Mouse (Mus musculus) left cerebral cortex, postnatal 10 days (tissue): ENCODE results near the gene Zfp874b. TPM values are rescaled to one million over a fixed set of nuclear protein-coding genes. Genes with fewer than 3 reads are reported as not detected.
"Not testable (repeated sequence)": the region's sequence is repeated elsewhere in the genome, so short reads cannot be mapped to it uniquely, and the experiment has no call there.

Experiments
- DNase-seq, 2 experiments: peaks; one replicate each; pipeline ENCODE4 v3.0.0; 2021 to 2022; ENCODE audit warnings: low spot score in 2 of 2, mixed read lengths in 1 of 2; ENCODE audit errors: extremely low spot score in 1 of 2
- intact Hi-C: fragments of 180-260 bp; cut with DNase I; formaldehyde crosslinking; loops from one replicate; pipeline ENCODE4 v1.15.1; 2025
- total RNA-seq, 2 experiments: library from RNA; stranded (reverse); gene quantifications; 2 replicates each; pipeline ENCODE4 v1.2.3; 2021

Gene Zfp874b
- 10 to 100 TPM; 14.2 to 15.1 TPM for total RNA-seq

DNA sequence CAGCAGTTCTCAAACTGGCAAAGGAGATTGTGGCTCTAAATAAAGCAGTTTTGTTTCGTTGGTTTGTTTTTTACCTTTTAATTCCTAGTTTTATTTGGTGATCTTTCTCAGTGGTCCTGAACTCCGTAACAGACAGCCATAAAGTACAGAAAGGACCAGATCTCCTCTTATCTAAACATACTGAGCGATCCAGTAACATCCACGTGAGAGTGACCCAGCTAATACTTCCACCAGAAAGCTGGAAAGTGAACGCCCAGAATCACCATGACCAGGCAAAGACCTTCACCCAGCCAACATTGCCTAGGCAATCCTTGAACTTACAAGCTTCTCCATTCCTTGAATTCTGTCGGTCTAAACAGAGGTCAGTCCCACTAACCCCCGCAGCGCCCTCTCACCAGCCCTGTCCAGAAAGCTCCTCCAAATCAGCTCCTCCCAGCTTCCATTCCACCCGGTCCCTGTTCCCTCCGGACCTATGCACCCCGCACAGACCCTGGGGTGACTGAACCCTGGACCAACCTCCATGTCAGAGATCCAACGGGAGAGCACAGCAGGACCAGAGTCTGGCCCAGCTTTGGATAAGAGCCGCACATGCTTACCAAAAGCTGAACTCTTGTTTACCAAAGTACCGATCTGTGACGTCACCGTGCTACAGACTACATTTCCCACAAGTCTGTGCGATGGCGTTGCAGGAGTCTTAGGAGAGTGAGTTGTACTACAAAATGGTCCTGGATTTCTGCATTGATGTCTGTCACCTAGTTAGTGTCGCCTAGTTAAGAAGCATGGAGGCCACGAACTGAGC lies at the start of gene Zfp874b:
Zfp874b (minus strand) TSS at position 634 of the 799 bp plus-strand sequence.
- peak; percentile 85 to 86 for DNase-seq
- intact Hi-C loops = no loop called here

DNA sequence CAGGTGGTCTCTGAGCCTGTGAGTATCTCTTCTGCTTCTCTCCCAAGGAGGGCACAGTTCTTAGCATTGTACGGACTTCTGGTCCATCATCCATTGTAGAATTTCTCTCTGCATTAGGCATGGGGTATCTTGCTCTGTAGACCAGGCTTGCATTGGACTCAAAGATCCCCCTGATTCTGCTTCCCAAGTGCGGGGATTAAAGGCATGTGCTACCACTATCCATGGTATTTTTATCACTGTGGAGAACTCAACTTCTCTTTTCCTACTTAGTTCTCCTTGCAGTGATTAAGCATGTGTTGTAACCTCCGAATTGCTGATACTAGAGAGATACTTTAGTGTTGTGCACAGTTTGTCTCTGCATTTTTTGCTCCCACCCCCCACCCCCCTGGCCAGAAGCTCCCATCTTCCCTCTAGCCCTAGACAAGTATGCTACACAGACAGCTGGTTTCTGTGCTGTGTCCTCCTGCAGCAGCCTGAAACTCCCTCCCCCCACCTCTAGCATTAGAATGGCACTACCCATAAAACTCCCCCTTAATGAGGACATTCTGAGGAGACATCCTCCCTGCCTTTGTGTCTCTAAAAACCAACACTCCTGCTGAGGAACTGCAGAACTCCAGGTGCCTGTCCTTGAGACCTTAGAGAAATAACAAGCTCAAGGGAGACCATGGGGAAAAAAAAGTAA lies 43.1 kb upstream of the Zfp874b start:
- no peak for DNase-seq
- intact Hi-C loops = no loop called here

DNA sequence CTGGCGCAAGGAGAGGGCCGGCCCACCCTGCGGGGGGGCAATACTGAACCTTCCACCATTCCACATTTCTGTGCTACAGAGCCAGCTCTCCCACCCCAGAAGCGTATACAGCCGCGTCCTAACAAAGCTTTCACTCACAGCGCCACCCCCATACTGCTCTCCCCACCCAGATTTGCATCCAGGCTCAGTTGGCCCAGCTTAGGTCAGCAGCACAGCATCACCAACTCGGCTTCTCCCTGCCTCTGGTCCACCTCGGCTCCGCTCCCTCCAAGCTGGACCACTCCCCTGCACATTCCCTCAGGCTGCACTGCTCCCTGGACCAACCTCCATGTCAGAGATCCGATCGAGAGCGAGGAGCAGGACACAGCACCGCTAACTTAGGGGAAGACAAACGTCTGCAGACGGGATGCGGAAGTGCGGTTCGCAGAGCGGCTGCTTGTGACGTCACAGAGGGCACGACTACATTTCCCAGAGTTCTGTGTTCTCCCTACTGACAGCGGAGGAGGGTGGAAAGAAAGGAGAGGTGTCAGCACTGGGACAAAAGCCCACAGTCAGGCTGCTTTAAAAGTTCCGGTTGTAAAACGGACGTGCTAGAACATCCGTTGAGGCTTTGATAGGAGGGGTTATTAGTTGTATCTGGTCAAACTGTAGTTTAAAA lies 41.8 kb upstream of the Zfp874b start, which contains the start of the genes Gm26965 and Zfp87:
Gm26965 (minus strand) TSS at position 399 of the 658 bp plus-strand sequence.
Zfp87 (minus strand) TSS at position 425 of the 658 bp plus-strand sequence.
- DNase-seq = peak; percentile 92 to 94
- intact Hi-C loops = no loop called here

DNA sequence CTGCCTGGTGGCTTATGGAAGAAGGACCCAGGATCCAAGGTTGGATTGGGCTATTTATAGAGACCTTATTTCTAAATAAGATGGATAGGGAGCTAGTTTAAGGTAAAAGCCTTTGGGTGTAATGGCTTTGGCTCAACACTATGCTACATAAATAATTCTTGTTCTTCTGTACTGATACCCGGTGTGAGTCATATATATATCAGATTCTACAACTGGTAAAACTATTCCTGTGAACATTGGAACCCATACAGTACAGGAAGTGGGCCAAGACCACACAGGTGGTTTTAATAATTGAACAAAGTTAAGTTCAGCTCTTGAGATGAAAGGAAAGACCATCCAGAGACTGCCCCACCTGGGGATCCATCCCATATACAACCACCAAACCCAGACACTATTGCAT lies 16.9 kb upstream of the Zfp874b start:
- DNase-seq = no peak
- intact Hi-C loops = no loop called here

DNA sequence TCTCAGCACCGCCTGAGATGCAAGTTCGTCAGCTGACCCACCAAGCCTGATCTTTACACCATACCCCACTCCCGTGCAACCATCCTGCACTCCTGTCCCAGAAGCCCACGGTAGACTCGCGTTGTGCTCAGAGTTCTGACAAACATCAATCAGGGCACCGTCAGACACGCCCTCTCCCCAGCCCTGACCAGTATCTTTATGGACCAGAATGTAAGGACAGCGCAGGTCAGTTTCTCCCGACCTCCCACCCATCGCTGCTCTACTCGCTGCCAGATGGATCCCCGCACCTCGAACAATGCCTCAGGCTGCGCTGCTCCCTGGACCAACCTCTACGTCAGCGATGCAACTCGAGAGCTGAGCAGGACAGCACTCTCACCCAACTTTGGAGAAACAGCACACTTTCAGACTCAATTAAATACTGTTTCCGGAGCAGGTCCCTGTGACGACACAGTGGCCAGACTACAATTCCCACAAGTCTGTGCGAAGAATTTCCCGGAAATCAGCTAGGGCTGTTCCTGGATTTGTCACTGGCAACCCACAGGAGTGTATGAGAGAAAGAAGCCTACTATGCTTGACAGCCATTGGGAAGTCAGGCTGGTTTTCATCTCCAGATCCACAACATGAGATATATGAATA lies 16.1 kb upstream of the Zfp874b start, which contains the start of gene Zfp58:
Zfp58 (minus strand) TSS at position 472 of the 636 bp plus-strand sequence.
- peak; percentile 79 to 89 for DNase-seq
- intact Hi-C loops = no loop called here

DNA sequence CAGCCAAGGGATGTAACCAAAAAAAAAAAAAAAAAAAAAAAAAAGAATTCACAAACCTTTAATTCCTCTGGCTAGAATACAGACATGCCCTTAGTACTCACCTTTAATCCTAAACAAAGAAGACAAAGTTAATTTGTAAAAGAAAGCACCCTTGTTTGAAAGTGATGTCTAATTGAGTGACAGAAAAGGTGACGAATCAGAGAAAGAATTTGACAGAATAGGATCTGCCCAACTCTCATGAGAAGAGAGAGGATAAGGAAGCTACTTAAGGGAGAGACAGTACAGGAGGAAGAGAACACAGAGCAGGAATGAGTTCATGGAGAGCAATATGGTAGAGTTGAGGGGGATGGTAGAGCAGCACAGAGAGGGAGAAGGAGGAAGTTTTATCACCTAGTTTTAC lies 11.6 kb upstream of the Zfp874b start:
- no peak for DNase-seq
- intact Hi-C loops = no loop called here

DNA sequence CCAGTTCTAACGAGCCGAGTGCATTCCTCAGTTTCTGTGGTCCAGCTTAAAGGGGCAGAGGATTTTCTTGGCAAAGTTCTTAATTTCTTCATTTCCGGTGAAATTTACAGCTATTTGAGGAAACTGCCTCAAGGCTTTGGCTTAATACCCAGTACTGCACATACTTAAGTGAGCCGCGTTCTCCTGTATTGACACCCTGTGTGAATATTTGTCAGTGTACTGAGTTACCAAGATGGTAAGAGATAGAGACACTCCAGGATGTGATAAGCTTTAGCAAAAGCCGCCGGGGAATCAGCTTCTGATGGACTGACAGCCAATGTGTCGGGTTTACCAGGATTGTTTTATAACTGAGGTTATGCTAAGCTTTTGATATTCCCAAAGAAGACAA lies 360 bp upstream of the Zfp874b start:
- DNase-seq = no peak
- intact Hi-C loops = no loop called here

DNA sequence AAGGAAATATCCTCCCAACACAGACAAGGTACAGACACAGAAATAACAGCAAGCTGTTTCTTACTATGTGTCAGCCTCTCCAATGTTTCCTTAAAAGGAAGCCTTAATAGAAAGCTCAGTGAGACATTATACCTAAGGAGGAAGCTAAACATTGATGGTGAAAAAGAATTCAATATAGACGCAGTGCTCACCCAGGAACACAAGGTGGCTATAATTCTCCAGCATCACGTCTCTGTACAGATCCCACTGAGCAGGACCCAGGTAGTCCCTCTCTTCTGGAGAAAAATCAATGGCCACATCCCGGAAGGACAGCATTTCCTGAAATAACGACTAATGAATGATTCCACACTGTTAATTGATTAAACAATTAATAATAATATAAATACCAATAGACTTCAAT lies 2.5 kb downstream of the Zfp874b start:
- DNase-seq = no peak
- intact Hi-C loops = no loop called here

DNA sequence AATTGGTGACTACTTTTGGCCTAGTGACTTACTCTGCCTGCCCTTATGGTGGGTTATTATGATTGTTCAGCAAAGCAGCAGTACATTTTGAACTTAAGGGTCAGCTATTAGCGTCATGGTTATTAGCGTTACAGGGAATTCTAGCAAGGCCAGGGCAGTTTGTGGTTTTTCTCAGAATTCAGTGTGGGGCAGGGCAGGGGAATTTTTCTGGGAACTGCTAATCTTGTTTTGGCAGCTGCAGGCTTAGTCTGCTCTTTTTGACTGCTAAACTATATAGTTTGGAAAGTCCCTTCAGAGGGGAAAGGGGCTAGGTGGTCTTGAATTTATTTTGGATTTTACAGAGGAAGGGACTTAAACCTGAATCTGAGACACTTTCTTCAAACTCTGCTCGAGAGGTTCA lies 14.8 kb downstream of the Zfp874b start:
- intact Hi-C loops = no loop called here
- DNase-seq = no peak

DNA sequence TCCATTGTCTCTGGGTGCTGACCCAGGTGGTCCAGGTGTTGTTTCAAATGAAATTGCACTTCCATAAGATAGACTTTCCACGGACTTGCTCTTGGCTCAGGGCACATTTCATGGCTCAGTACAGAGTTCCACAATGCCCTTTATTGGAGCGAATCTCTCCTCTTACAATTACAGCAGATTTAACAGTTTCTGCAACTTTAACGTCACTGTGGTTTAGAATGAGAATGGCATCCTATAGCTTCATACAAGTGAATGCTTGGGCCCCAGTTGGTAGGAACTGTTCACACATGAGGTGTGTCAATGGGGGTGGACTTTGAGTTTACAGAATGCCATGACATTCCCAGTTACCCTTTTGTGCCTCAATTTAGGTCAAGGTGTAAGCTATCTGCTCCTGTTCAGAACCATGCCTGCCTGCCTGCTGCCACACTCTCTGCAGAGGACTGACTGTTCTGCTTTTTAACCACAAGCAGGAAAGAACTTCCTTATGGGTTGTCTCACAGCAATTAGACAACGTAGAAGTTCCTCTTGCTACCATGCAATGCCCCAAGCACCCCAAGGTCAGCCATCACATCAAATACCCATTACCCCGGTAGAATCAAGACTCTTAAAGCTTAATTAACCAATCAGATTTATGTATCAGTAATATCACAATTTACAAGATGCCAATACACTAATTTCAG lies 20.4 kb downstream of the Zfp874b start:
- DNase-seq, intact Hi-C loops: not testable (repeated sequence)

DNA sequence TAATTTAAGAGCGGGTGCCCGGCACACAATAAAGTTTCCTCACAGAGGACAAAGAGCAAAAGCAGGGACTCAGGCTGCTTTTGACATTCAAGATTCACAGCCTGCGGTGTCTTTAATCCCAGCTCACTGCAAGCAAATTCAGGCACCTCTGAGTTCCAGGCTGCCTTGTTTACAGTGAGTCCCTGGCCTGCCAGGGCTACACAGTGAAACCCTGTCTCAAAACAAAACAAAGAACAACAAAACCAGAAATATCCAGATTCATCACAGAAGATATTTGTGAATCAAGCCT lies 32.1 kb downstream of the Zfp874b start:
- intact Hi-C loops = no loop called here

DNA sequence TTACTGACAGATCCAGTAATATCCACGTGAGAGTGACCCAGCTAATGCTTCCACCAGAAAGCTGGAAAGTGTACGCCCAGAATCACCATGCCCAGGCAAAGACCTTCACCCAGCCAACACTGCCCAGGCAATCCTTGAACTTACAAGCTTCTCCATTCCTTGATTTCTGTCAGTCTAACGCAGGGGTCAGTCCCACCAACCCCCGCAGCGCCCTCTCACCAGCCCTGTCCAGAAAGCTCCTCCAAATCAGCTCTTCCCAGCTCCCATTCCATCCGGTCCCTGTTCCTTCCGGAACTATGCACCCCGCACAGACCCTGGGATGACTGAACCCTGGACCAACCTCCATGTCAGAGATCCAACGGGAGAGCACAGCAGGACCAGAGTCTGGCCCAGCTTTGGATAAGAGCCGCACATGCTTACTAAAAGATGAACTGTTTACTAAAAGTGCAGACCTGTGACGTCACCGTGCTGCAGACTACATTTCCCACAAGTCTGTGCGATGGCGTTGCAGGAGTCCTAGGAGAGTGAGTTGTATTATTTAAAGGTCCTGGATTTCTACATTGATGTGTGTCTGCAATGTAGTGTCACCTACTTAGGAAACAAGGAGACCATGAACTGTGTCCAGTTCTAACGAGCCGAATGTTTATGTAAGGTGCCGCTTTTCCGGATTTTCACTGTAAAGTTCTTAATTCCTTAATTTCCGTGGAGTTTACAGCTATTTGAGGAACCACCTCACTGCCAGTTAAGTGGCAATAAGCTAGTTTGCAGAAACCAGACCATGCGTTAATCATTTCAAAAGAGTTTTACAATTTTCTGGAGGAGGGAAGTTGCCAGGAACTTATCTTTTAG lies 32.7 kb downstream of the Zfp874b start, which contains the start of gene Zfp874a:
Zfp874a (minus strand) TSS at position 453 of the 849 bp plus-strand sequence.
- intact Hi-C loops = no loop called here
- peak; percentile 89 for DNase-seq

More for the DNA sequence above, 32.1 kb downstream of the Zfp874b start:
- DNase-seq = no peak

DNA sequence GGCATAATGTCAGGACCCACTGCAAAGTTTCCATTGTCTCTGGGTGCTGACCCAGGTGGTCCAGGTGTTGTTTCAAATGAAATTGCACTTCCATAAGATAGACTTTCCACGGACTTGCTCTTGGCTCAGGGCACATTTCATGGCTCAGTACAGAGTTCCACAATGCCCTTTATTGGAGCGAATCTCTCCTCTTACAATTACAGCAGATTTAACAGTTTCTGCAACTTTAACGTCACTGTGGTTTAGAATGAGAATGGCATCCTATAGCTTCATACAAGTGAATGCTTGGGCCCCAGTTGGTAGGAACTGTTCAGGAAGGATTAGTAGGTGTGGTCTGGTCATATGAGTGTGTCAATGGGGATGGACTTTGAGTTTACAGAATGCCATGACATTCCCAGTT lies 47.0 kb downstream of the Zfp874b start:
- DNase-seq, intact Hi-C loops: not testable (repeated sequence)

DNA sequence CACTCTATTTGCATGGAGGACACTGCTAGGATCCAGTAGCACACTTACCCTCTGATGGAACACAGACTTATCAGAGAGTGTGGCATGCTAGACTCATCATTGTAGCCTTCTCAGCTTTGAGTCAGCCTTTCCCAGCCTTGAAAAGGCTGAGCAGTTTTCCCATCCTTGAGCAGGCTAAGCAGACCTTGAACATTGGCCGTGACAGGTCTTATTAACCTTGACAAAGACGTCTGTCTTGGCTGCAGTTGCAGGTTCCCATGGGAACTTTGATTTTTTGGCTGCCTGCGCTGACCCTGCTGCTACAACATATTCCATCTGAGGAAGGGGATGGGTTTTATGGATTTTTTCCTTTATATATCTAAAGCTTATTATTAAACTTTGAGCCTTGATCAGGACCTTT lies 55.9 kb downstream of the Zfp874b start:
- intact Hi-C loops = no loop called here
- no peak for DNase-seq

DNA sequence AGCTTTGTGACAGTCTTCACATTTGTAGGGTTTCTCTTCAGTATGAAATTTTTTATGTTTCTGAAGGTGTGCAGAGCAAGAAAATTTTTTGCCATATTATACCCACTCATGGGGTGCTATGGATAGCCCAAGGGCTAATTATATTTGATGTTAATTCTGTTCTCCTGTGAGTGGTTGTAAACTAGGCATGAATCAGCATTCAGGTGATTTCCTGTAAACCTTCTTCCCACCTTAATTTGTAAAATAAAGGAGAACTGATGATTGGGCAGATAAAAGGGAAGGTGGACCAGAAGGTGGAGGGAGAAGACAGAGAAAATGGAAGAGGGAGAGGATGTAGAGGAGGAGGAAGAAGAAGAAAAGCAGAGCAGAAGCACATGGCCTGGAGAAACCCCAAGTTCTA lies 58.4 kb downstream of the Zfp874b start:
- intact Hi-C loops, DNase-seq: not testable (repeated sequence)

DNA sequence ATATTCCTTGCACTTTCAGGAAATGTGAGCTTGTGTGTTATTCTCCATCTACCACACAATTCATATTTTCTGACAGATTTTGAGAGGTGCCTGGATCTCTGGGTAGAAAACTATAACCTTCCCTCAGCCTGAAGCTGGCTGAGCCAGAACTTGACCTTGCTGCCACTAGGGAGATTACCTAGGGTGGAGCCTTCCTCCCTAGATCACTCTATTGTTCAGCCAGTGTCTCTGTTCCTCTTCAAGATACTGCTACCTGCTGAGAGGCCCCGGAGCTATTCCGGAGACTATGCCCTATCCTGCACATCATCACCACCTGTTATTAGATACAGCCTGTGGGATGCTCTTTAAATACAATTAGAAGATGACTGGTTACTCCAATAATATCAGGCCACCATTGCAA lies 61.5 kb downstream of the Zfp874b start:
- DNase-seq, intact Hi-C loops: not testable (repeated sequence)
